Mouse (Mus musculus) limb, embryonic 10.5 days (tissue): ENCODE data around the gene Pde12. TPM values are rescaled to one million over a fixed set of nuclear protein-coding genes. Genes with fewer than 3 reads are reported as not detected.
"Not testable (repeated sequence)": the region's sequence is repeated elsewhere in the genome, so short reads cannot be mapped to it uniquely, and the experiment has no call there.

Experiments used
- DNase-seq: peaks from one replicate; pipeline ENCODE4 v3.0.0-alpha.2; 2017; ENCODE audit warnings: low spot score
- H3K27ac ChIP-seq: fragments of 300-500 bp; sonication (generic); 2 replicates; pipeline ENCODE4 v1.5.1; 2016; ENCODE audit warnings: mild to moderate bottlenecking
- H3K27me3 ChIP-seq: fragments of 300-500 bp; sonication (generic); 2 replicates; pipeline ENCODE4 v1.6.1; 2016; ENCODE audit warnings: low read depth, mild to moderate bottlenecking; ENCODE audit not compliant: poor library complexity, severe bottlenecking
- H3K36me3 ChIP-seq: fragments of 300-500 bp; sonication (generic); 2 replicates; pipeline ENCODE4 v1.6.1; 2016; ENCODE audit warnings: mild to moderate bottlenecking, moderate library complexity
- H3K4me1 ChIP-seq: fragments of 300-500 bp; sonication (generic); 2 replicates; pipeline ENCODE4 v1.6.1; 2016
- H3K4me3 ChIP-seq: fragments of 300-500 bp; sonication (generic); 2 replicates; pipeline ENCODE4 v1.5.1; 2016; ENCODE audit warnings: mild to moderate bottlenecking, moderate library complexity
- H3K9me3 ChIP-seq: fragments of 300-500 bp; sonication (generic); replicated peaks from 2 replicates; pipeline ENCODE4 v1.6.1; 2016; ENCODE audit warnings: mild to moderate bottlenecking
- WGBS: fragments of 180-500 bp; shearing (Covaris S2); methylation state at CpG from one replicate; pipeline ENCODE4 v1.1.7; 2016; 5-methylcytosine and 5-hydroxymethylcytosine counted together
- polyA plus RNA-seq: library from polyadenylated mRNA; unstranded; fragments of >200 nt; fragmentation: Nextera tagmentation; extraction: Ambion mirVana; gene quantifications from 2 replicates; pipeline ENCODE4 v1.2.1, GENCODE M21; 2016

The Pde12 gene
- 12.6 and 12.9 TPM in 2 replicates for polyA plus RNA-seq

DNA sequence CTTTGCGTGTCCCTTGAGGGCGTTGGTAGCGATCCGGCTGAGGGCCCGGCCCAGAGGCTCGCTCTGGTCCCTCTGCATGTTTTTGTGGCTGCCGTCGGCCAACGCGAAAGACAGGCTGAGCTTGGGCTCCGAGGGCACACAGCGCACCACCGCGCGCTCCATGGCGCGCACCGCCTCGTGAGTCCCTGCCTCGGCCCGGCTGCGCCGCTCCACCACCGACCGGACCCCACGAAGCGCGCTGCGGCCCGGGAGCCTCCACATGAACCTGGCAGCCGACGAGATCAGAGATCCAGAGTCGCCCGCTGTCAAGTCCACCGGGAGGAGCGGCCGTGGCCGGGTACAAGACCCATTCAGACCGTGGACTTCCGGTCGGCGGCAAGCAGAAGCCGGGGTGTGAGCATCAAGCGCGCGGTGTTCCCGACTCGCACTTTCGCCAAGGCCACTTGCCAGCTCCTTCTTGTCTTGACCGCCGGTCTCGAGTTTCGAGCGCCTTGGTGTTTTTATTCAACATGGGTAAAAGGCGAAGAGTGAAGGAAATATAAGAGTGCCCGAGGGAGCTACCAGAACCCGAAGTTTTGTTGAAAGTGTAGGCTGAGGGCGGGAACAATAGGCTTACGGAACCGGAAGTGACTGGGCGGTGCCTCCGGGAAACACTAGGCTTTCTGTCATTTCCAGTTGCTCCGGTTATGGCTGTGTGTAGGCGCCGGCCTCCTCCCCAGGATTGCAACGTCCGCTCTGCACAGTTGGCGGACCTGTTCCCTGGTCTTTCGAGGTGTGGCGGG is at the start of gene Pde12:
Pde12 (minus strand) TSS at position 592 of the 782 bp plus-strand sequence.
- peak; percentile 91 for DNase-seq
- peak within 1 kb of the TSS; percentile 97 for H3K27ac ChIP-seq
- H3K4me3 ChIP-seq, result peak within 1 kb of the TSS; percentile 97
- H3K27me3 ChIP-seq, result no peaks in the 10 kb centered on the region
- H3K9me3 ChIP-seq, result no peaks in the 10 kb centered on the region
- WGBS, result under 1% methylated on average over 70 of the region's 70 CpGs
- H3K36me3 ChIP-seq, result peaks cover 21% of the 10 kb centered on the region
- peaks cover 23% of the 10 kb centered on the region for H3K4me1 ChIP-seq

DNA sequence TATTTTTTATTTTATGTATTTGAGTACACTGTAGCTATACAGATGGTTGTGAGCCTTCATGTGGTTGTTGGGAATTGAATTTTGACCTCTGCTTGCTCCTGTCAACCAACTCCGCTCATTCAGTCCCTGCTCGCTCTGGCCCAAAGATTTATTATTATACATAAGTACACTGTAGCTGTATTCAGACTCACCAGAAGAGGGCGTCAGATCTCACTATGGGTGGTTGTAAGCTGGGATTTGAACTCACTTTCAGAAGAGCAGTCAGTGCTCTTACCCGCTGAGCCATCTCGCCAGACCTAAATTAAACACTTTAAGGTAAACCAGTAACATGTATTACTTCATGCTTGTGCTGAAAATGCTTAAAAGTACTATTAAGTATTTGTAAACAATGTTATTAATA is 35.6 kb upstream of the Pde12 start:
- H3K4me1 ChIP-seq, H3K27me3 ChIP-seq, H3K36me3 ChIP-seq, H3K9me3 ChIP-seq, H3K27ac ChIP-seq, H3K4me3 ChIP-seq, DNase-seq: not testable (repeated sequence)
- 84% methylated on average over 5 of the region's 5 CpGs for WGBS

DNA sequence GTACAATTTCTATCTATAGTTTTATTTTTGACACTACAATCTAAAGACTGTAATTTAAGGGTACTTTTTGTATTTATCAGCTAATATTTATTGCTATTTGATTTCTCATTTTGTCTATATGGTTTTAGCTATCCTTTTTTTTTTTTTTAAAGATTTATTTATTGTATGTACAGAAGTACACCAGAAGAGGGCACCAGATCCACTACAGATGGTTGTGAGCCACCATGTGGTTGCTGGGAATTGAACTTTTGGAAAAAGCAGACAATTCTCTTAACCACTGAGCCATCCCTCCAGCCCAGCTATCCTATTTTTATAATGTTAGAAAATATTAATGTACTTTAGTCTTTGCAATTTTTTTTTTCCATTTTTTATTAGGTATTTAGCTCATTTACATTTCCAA is 28.2 kb upstream of the Pde12 start:
- Histone ChIP-seq H3K4me3 (no peak overlapping the region), H3K27me3 (no peaks in the 10 kb centered on the region)
- no peak for DNase-seq

DNA sequence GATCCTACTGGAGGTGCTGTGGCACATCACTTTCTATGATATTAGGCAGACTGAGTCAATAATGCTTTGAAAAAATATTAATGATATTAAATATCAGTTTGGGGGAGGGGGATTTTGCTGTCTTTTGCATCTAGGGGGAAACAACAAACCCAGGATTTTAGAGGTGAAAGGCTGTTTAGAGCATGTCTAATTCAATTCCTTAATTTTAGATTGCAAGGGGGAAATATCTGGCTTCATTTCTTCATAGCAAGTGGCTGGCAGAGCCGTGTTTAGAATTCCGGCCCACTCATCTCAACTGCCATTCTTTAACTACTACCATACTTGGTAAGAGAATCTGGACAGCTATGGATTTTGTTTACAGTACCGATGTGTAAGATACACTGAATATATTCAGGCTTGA is 23.3 kb upstream of the Pde12 start, which contains the start of gene Dnah12:
Dnah12 (plus strand) TSS at position 301 of the 400 bp plus-strand sequence.
- no peak within 1 kb of the TSS for H3K27ac ChIP-seq
- H3K36me3 ChIP-seq, result no peaks in the 10 kb centered on the region
- H3K4me3 ChIP-seq, result no peak within 1 kb of the TSS
- no peaks in the 10 kb centered on the region for H3K9me3 ChIP-seq
- 91% methylated on average over 3 of the region's 3 CpGs for WGBS
- no peaks in the 10 kb centered on the region for H3K27me3 ChIP-seq
- no peak for DNase-seq
- no peaks in the 10 kb centered on the region for H3K4me1 ChIP-seq

More for the DNA sequence above, 28.2 kb upstream of the Pde12 start:
- H3K36me3 ChIP-seq, result no peaks in the 10 kb centered on the region
- no peak overlapping the region for H3K27ac ChIP-seq
- H3K9me3 ChIP-seq, result no peaks in the 10 kb centered on the region
- H3K4me1 ChIP-seq, result no peaks in the 10 kb centered on the region

DNA sequence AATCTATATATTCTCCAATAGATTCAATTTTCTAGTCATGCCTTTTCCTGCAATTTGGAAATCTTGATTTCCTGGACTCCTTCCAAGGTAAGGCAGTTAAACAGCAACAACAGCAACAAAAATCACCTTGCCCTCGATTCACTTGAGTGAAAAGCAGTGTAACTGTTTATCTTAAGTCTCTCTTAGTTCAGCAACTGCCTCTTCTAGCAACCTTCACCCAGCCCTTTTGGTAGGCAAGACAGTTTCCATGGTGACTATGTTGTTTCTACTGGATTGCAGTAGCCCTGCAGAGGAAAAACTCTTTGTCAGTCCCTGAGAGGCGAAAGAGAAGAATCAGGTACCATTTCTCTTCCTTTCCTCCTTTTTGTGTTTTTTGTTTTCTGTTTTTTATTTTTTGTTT is 21.7 kb upstream of the Pde12 start:
- WGBS, result 80% methylated on average over 2 of the region's 2 CpGs
- DNase-seq, result no peak
- no peaks in the 10 kb centered on the region for H3K9me3 ChIP-seq
- H3K4me3 ChIP-seq, result no peak overlapping the region
- H3K36me3 ChIP-seq, result no peaks in the 10 kb centered on the region
- H3K27ac ChIP-seq, result no peak overlapping the region
- H3K4me1 ChIP-seq, result no peaks in the 10 kb centered on the region
- H3K27me3 ChIP-seq, result no peaks in the 10 kb centered on the region

DNA sequence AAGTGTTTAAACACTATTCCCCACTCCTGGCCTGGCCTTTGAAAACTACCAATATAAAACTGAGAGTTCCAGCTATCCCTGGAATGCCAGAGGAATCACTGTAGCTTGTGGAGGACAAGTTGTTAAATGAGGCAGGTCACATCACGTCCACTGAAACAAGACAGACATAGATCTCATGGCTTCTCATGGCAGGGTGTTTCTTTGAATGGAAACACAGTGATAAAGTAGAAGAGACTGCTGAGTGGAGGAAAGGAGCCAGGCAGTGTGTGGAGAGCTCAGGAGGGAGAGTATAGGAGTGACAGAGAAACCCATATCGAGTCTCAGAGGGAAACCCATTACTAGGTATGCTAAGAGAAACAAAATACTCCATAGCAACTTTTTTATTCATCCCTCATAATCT is 21.0 kb upstream of the Pde12 start:
- no peaks in the 10 kb centered on the region for H3K9me3 ChIP-seq
- H3K4me1 ChIP-seq, result no peaks in the 10 kb centered on the region
- DNase-seq, result no peak
- no peak overlapping the region for H3K4me3 ChIP-seq
- H3K36me3 ChIP-seq, result no peaks in the 10 kb centered on the region
- no peak overlapping the region for H3K27ac ChIP-seq
- WGBS, result 61% methylated on average over 2 of the region's 2 CpGs
- H3K27me3 ChIP-seq, result no peaks in the 10 kb centered on the region

DNA sequence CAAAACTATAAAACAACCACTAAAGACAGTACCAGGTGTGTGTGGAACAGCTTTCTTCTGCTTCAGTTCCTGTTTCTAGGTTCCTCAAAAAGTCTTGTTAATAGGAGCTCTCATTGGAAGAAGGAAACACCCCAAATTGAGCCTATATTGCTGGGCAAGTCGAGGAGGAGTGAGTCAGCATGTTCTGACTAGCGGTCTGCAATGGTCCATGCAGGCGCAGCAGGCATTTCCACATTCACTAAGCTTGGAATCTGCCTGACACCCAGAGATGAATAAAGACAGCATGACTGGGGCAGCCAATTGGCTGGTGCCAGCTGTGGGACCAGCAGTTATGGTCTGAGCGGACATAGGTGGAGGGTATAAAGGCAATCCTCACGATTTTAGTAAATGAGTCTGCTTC is 6.1 kb upstream of the Pde12 start:
- H3K9me3 ChIP-seq, result no peaks in the 10 kb centered on the region
- 79% methylated on average over 5 of the region's 5 CpGs for WGBS

DNA sequence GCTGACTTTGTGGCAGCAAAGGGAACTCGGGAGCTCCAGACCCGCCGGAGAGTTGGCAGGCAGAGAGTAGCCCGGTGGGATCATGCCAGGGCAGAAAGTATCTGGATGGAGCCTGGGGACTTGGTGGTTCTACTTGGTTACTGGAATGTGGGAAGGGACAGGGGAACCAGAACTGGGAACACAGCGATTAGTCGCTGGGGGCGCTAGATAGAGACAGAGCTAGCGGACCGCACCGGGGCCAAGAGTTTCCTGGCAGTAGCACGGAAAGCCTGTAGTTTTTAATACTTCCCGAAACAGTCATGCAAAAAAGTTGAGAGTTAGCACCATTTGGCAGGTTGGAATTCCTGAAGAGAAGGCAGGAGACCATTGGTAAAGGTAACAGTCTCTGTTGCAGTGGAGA is 5.7 kb upstream of the Pde12 start:
- 24% methylated on average over 12 of the region's 12 CpGs for WGBS
- peaks cover 8% of the 10 kb centered on the region; the same call in 1 of the 2 replicates for H3K27me3 ChIP-seq
- no peak for DNase-seq
- no peaks in the 10 kb centered on the region for H3K36me3 ChIP-seq
- H3K9me3 ChIP-seq, result no peaks in the 10 kb centered on the region
- peaks cover 4% of the 10 kb centered on the region for H3K4me1 ChIP-seq
- H3K27ac ChIP-seq, result no peak overlapping the region
- no peak overlapping the region for H3K4me3 ChIP-seq

More for the DNA sequence above, 6.1 kb upstream of the Pde12 start:
- Histone ChIP-seq H3K27ac (no peak overlapping the region), H3K36me3 (no peaks in the 10 kb centered on the region), H3K4me1 (no peaks in the 10 kb centered on the region), H3K4me3 (no peak overlapping the region), H3K27me3 (peaks cover 8% of the 10 kb centered on the region; the same call in 1 of the 2 replicates)
- no peak for DNase-seq

DNA sequence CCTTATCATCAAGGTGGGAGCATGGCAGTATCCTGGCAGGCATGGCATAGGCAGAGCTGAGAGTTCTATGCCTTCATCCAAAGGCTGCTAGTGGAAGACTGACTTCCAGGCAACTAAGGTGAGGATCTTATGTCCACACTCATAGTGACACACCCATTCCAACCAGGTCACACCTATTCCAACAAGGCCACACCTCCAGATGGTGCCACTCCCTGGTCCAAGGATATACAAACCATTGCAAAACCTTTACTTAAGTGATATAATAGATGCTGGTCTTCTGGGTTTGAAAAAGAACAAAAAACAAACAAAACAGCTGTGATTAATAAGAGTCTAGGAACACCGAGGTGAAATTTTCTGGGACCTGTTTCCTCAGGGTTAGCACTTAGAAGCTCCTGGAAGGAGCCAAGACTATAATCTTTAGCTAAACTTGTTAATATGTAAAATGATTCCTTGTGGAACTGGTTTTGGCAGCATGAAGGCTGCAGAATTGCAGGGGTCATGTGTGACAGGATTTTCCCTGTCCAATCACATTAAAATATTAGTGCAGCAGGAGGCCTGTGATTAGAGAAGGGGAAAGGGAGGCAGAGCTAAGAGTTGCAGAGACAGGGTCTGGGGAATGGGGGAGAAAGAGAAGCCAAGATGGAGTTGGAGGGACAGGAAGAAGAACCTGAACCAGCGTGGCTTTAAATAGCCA is 4.9 kb upstream of the Pde12 start:
- H3K27me3 ChIP-seq, H3K9me3 ChIP-seq, H3K4me1 ChIP-seq, H3K27ac ChIP-seq, H3K4me3 ChIP-seq, H3K36me3 ChIP-seq, DNase-seq: not testable (repeated sequence)
- 92% methylated on average over 2 of the region's 2 CpGs for WGBS

DNA sequence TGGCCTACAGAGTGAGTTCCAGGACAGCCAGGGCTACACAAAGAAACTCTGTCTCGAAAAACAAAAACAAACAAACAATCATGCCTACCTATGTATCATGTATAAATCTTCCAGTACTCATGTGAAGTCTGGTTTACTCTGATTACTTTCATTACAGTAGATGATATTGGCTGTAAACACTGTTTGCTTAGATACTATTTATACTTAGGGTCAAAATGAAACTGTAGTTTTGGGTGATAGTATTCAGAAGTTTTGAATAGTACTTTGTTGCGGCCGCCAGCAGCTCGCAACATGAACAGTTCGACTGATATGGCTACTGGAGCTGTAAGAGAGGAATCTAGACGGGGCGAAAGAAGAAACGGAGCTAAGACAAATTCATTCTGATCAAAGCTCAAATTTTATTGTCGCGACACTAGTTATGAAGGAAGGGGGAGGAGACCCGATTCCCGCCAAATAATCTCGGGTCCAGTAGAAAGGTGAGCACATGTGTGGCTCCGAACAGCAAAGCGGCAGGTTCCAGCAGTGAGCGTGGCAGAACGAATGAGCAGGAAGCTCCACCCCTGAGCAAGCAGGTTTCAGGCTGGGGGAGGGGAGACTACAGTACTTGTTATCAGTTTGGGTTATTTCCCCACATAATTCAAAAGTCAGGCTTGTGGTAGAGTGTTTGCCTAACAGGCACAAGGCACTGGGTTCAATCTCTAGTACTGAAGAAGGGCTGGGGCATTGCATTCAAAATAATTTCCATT is 2.4 kb upstream of the Pde12 start:
- not testable (repeated sequence) for DNase-seq, H3K27me3 ChIP-seq, H3K4me3 ChIP-seq, H3K27ac ChIP-seq, H3K36me3 ChIP-seq, H3K9me3 ChIP-seq
- 70% methylated on average over 17 of the region's 17 CpGs for WGBS
- H3K4me1 ChIP-seq, result peaks cover 19% of the 10 kb centered on the region

DNA sequence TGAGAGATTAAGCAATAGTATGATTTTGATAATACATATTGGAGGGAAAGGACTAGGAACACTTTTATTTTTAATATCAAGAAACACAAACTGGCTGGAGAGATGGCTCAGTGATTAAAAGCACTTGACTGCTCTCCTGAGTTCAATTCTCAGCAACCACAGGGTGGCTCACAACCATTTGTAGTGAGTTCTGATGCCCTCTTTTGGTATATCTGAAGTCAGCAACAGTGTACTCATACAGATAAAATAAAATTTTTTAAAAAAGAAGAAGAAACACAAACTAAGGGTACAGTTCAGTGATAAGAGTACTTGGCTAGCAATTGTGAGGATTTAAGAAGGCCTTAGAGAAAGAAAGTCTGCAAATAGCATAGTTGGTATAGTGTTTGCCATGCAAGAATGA is 1.3 kb upstream of the Pde12 start:
- H3K36me3 ChIP-seq, result peaks cover 6% of the 10 kb centered on the region
- peaks cover 4% of the 10 kb centered on the region; the same call in 1 of the 2 replicates for H3K27me3 ChIP-seq
- no peak for DNase-seq
- H3K9me3 ChIP-seq, result no peaks in the 10 kb centered on the region
- H3K27ac ChIP-seq, result no peak overlapping the region
- H3K4me3 ChIP-seq, result peak overlapping the region; percentile 97
- H3K4me1 ChIP-seq, result peaks cover 23% of the 10 kb centered on the region

DNA sequence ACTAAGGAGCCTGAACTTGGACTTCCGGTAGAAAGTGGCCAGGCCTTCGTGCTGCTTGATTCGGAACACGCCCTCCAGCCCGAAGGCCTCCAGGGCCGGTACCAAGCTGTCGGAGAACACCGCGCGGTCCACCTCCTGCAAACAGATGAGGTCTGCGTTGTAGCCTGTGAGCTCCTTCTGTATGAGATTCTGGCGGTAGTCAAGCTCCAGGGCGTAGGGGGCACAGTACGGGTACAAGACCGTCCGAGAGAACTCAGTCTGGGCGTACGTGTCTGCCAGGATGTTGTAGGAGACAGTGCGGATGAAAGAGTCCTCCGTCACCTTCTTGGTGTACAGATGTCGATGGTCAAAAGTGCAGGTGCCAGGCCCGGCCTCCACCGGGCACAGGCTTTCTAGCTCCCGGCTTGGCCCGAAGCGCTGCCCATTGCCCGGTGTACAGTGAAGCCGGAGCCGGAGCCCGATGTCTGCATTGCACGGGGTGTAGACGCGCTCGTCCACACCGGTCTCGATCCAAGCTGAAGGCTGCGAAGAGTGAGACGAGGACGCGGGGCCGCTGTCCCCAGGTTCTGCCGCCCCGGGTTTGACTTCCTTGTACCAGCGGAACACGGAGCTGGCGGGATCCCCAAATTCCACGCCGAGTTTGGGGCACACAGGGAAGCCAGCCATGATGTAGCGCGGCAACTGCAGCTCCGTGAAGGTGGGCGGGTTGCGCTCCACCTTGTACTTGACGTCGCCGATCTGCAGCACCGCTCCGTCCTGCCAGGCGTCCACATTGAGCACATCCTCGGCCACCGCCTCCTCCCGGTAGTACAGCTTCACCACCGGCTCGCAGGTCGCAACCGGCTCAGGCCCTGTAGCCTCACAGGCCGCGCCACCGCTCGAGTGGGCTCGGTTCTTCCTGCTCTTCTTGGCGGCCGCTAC is 1.1 kb downstream of the Pde12 start:
- Histone ChIP-seq H3K36me3 (peaks cover 28% of the 10 kb centered on the region), H3K27ac (peak overlapping the region; percentile 97), H3K4me1 (peaks cover 23% of the 10 kb centered on the region), H3K9me3 (no peaks in the 10 kb centered on the region), H3K4me3 (peak overlapping the region; percentile 97), H3K27me3 (no peaks in the 10 kb centered on the region)
- peak; percentile 56 for DNase-seq
- 2% methylated on average over 73 of the region's 73 CpGs for WGBS
